Mouse (Mus musculus): ENCODE measurements around the gene Mapk3.
A peak's percentile ranks its signal among the peaks of the same experiment; 100 is the strongest.

Gene Mapk3

DNA sequence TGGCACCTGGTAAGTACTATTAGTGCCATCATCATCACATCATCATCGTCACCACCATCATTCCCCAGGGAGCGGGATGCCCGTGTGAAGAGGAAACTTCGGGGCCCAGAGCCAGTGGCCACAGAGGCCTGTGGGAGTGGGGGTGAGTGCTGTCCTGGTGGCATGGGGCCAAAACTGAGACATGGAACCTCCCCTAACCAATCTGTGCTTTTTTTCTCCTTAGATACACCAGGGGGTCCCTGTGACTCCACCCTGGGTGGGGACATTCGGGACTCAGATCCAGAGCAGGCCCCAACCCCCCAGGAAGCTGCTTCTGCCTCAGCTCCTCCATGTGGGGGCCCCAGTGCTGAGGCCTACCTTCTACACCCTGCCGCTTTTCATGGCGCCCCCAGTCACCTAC is 25.1 kb downstream of the Mapk3 start:
- DNase-seq: peak in 1 of 2 experiments; percentile 23

DNA sequence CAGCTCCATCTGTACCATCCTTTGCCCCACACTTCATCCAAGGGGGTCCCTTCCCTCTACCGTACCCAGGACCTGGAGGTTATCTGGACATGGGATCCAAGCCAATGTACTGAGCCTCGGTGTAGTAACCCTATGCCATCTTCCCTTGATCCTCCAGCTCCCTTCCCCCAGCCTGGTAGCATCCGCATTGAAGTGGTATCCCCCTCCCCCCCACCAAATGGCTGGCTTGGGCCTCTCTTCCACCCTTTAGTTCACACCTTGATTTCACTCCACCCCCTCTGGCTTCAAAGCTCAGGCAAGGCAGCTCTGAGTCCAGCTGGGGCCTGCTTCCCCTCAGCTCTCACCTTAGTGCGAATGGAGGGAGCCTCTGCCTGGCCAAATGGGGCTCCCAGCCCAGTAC is 25.7 kb downstream of the Mapk3 start:
- DNase-seq: no peak

DNA sequence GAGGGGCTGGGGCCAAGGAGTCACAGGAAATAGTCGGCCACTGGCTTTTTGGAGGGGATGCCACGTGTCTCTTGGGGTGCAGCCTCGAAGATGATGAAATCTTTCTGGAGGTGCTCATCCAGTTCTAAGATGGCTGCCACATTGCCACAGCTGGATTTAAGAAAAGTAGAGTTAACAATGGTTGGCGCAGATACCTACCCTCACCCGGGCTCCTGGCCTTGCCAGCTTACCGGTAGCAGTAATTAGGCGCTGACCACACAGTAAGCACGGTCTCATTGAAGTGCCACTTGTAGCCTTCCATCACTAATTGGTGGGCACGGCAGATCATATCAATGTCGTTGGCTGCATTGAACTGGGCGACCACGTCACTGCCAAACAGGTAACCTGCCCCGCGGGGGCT is 26.7 kb downstream of the Mapk3 start:
- no peak for DNase-seq

DNA sequence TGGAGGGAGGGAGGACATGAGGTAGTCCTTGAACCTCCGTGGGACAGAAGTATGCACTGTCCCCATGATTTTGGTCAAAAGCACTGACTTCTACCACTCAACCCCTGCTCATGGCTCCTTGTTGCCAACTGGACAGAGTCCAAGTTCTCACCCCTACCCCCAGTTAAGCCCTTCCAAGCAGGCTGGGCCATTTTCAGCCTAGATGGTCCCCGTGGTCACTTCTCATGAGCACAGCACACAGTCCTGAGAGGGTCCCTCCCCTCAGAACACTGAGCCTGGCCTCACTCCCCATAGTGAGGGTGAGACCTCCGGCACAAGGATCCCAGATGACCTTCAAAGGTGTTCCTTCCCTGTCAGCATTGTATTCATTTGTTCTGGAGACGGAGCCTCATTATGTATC is 29.7 kb downstream of the Mapk3 start:
- no peak for DNase-seq

DNA sequence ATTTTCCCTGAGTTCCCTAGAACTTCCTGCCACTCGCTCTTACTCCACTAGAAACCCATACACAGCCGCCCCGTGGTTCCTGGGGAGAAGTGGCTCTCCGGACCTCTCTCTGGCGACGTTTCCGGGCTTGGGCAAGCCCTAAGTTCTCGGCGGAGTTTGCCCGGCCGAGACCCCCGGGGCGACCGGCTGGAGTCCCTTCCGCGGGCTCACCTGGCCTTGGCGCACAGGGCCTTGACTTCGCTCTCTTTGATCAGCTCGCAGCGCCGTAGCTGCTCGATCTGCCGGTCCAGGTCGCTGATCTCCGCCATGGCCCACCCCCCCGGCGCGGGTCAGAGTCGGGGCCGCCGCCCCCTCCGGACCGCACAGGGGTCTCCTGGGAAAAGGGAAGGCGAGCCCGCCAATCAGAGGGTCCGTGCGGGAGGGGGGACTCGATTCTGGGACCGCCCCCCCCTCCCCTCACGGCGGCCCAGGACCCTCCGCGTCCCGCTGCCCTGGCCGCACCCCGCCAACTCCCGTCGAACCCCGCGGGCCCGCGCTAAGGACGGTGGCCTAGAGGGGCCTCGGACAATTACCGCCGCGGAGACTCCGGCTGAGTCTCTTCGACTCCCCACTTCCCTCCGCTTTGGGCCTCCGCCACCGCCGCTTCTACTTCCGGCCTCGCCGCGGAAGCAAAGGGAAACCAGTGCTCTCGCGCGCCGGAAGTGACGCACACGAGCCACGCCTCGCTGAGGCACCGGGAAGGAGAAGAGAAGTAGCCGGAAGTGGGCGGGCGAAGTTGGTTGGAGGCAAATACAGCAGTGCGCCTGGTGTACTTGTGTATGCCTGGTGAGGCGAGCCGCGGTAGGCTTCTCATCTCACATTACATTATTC is 32.7 kb downstream of the Mapk3 start, which contains the start of gene Ppp4c:
Ppp4c (minus strand) TSS at position 646 of the 870 bp plus-strand sequence.
- peak; percentile 98 to 99 for DNase-seq

DNA sequence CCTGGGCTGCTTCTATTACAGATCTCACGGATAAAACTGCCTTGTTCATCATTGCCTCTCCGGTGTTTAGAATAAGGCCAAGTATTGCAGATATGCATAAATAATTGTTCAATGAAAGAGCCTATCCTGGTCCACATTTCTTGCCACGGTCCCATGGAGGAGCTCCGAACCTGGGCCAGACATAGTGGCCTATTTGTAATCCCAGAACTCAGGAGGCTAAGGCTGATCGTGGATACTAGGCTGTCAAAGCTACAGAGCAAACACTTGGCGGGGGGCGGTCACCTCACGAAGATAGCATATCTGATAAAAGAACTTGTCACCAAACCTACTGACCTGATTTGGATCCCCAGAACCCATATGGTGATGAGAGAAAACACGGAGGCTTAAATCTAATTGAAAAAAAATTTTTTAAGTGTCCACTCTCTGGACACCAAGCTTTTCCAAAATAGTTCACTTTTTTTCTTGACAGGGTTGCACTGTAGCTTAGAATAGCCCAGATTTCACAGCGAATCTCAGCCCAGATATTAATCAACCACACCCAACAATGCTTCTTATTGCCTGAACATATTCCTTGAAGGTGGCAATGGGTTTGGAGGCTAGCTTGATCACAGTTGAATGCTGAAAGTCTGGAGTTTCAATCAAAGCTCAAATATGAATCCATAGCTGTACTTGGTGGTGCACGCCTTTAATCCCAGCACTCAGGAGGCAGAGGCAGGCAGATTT is 33.5 kb downstream of the Mapk3 start:
- DNase-seq: no peak

DNA sequence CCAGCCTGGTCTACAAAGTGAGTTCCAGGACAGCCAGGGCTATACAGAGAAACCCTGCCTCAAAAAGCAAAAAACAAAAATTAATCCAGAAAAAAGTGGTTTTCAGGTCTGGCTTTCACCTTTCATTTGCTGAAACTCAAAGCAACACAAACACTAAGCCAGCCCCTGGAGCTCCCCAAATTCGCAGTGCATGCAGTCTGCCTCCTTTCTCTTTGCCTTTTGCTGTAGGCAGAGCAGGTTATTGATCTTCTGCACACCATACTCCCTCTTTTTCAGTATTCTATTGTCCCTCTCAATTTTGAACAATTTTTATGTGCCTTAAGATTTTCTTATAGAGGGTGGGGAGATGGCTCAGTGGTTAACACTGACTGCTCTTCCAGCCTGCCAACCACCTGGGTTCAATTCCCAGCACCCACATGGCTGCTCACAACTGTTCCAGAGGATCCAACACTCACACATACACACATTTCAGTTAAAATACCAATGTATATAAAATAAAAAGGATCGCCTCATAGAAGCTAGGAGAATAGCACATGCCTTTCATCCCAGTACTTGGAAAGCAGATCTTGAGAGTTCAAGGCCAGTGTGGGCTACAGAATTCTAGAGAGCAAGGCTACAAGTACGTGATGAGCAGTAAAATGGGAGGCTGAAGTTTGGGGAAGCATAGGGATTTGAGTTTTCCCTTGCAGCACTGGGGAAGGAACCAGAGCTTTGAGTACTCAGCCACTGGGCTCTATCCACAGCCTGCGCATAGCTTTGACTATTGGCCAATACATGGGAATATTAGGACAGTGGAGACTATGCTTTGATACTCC is 34.3 kb downstream of the Mapk3 start:
- DNase-seq: no peak

DNA sequence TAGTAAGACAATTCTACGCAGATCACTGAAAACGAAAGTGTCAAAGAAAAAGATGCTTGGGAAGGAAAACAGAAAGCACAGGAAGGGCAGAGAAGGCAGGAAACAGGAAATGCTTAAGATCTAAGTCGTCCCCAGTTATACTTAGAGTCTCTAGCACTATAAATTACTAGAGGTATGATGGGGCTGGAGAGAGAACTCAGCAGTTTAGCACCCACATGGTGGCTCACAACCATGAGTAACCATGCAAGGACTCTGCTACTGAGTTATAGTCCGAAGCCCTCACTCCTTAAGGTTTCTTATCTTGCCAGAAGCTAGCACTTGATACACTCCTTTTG is 34.8 kb downstream of the Mapk3 start:
- DNase-seq: no peak

DNA sequence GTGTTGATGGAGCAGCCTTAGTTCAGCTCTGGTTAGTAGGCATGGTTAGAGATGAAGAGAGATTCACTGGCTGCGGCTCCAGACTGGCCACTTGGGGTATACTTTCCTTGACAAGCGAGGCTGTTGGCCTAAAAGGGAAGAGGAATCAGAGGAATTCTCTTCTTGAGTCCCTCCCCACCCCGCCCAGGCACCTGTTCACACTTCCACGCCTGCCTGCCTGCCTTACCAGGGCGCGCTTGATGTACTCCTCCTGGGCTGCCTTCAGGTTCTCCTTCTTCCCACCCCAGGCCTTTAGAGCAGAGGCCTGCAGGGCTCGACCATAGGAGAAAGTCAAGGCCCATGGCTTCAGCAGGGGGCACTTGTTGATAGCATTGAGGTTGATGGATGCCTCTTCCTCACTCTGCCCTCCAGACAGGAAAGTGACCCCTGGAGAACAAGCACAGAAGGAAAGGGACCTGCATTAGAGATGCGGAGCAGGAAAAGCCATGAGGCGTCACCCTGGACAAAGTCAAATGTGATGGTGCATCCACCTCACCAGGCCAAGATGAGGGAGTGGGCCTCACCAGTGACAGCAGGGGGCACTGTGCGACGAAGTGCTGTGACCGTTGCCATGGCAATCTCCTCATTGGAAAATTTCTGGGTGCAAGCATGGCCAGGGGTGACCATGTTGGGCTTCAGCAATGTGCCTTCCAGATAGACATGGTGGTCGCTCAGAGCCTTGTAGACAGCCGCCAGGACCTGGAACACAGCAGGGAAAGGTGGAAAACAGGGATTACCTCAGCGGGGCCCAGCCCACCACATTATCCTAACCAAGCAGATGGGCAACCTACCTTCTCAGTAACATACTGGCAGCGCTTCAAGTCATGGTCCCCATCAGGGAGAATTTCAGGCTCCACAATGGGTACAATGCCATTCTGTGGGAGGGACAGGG is 36.3 kb downstream of the Mapk3 start:
- DNase-seq: no peak

DNA sequence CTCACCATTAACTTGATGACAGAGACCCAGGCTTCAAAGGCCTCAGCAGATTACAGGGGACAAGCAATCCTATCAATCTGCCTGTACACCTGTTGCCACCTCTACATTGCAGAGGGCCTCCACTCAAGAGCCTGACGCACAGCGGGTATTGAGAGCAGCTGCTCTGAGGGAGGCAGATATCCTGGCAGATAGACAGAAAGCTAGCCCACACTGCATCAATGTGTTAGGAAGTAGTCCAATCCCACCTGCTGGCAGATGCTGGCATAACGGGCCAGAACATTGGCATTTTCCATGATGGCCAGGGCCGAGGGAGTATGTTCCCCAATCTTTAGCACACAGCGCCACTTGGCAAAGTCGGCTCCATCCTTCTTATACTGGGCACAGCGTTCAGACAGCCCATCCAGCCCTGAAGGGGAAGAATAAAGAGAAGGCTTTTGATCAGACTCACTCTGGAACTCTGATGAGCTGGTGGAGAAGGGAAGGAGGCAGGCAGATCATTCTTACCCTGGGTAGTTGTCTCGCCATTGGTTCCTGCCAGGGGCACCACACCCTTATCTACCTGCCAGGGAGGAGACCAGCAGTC is 37.0 kb downstream of the Mapk3 start:
- DNase-seq: no peak

DNA sequence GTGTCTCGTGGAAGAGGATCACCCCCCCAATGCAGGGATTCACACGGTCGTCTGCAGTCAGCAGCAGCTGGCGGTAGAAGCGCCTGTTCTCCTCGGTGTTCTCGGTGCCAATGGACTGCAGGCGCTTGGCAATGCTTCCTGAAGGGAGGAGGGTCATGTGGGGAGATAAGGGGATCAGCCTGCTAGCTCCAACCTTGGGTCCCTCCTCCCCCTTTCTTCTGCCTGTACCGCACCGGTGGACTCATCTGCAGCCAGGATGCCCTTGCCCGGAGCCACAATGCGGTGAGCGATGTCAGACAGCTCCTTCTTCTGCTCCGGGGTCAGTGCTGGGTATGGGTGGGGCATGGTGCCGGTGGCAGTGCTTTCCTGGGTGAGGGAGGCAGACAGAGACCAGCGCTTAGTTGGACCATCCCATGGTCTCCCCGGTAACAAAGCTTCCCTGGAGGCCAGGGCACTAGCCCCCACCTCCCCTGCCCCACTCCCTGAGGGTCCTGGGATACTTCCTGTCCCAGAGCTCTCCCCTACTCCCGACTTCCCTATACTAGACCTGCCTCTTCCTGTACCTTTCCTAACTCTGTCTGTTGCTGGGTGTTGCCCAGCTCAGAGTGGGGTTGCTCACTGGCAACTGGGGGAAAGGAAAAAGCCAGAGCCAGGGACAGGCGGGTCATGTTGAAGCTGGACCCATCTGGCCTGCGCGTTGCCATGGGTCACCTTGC is 38.2 kb downstream of the Mapk3 start, which contains the start of gene Fam57b:
Fam57b (plus strand) TSS at position 258 of the 716 bp plus-strand sequence.
- peak in 1 of 2 experiments; percentile 37 for DNase-seq

DNA sequence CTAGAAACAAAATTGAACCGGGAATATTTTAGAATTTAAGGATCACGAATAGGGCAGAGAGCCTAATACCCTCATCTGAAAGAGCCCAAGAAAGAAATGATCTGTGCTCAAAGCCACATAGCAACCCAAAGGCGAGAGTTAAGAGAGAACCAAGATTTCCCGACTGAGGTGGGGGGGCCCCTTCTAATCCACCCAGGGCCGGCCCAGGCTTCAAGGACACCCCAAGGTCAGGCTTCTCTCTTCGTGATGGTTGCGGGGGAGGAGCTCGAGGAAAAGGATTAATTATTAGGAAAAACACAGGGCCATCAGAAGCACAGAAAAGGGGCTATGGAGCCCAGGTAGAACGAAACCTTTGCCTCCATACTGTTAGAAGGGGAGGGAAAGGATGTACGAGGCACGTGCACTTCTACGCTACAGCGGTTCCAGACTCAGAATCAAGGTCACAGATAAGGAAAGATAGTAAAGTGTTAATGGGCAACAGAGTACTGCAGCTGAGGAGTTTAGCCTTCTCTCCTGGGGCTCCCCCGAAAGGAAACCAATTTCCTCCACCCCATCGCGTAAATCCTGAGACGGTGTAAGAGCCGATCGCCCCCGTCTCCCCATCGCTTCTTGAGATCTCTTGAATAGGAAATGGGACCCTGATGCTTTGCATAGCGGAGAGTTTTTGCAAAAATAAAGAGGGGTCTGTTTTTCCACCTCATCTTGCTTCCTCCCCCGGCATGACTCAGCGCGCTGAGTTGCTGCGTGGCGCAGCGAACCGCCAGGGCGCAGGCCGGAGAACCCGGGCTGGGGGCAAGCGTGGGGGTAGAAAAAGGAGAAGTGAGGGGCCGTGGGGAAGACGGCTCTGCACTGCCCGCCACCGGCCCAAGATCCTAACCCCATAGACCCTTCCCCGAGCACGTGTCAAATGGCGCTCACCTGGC is 39.0 kb downstream of the Mapk3 start:
- no peak for DNase-seq

DNA sequence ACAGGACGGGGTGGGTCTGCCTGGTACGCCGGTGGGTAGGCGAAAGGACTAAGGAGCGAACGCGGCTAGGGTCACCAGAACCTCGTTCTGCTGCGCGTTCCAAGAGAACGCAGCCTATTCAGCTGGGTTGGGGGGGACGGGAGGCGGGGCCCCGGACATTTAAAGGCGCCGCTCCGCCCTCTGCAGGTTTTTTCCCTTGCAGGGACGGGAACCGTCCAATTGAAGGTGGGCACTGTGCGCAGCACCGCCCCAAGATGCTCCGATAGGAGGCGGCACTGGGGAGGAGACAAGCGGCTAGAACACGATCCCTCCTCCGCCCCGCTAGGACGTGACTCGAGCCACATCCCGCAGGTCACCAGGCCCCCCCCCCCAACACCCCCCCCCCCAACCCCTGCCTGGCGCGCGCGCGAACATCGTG is 39.7 kb downstream of the Mapk3 start:
- peak; percentile 98 to 99 for DNase-seq

DNA sequence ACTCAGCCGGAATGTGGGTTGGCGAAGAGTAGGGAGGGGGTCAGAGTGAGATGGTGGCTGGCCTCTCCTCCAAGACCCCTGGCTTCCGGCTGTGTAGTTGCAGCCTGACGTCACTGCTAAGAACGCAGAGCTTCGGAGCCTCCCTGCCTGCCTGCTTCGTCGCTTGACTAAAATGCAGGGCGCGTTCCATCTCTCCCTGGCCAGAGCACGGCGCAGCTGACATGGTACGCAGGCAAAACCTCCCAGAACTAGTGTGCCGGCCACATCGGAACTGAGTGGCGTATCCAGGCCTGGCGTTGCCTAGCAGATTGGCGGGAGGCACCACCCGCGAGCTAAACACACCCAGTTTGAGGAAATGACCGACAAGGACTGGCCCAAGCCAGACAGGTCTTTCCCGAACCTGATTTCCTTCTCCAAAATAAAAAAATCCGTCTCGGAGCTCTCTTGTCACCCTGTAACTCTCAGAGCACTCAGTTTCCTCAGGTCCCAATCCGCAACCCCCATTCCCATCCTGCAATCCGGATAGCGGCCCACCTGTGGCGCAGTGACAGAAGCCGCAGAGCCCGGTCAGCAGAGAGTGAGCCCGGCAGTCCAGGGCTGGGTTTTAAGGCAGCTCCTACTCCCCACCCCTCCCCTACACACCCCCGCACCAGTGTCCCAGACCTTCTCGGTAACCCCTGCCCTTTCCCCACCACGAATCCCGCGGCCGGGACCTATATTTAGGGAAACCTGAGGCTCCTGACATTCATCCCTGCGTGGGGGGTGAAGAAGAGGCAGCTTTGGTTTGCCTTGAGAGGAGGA is 40.3 kb downstream of the Mapk3 start:
- no peak for DNase-seq

DNA sequence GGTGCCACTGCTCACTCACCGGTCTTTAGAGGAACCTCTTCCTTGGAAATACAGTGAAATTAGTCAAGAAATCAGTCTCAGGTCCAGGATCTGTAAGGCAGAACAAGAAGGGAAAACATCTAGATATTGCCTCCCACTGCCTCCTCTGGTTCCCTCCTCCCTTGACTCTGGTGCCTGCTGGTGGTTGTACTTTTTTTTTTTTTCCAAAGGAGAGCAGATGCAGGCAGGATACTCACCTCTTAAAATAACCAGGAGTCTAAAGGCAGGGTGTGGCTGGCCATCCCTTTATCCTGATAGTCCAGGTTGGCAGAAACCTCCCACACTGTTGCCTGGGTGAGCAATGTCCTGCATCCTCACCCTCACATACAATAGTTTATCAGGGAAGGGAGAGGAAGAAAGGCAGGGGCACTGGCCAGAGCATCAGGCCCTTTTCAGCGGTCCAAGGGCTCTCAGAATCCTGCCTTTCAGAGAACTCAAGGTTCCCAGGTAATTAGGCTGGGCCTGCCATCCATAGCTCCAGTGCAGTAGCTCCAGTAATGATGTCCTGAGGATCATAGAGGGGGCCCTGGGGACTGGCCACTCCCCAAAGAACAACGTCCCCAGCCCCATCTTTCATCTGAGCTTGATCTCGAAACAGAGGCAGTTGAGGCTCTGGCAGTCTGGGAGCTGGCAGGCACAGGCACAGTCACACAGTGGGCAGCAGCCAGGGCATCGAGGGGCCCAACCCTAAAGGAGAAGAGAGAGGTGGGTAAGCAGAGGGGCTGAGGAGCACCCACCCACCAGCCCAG is 41.1 kb downstream of the Mapk3 start:
- DNase-seq: no peak

DNA sequence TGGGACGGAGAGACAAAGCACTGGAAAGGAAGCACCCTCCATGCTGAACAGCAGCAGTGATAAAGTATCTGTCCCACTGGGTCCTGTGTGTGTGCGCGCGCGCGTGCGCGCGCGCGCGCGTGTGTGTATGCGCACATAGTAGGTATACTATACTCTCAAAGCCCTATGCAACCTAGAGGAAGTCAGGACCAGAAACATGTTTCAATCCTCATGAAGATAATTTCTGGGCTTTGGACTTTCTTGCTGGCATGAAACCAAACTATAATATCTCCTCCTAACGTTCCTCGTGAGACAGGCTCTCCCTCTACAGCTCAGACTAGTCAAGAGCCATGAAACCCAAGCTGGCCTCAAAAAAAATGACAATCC is 41.6 kb downstream of the Mapk3 start:
- no peak for DNase-seq

DNA sequence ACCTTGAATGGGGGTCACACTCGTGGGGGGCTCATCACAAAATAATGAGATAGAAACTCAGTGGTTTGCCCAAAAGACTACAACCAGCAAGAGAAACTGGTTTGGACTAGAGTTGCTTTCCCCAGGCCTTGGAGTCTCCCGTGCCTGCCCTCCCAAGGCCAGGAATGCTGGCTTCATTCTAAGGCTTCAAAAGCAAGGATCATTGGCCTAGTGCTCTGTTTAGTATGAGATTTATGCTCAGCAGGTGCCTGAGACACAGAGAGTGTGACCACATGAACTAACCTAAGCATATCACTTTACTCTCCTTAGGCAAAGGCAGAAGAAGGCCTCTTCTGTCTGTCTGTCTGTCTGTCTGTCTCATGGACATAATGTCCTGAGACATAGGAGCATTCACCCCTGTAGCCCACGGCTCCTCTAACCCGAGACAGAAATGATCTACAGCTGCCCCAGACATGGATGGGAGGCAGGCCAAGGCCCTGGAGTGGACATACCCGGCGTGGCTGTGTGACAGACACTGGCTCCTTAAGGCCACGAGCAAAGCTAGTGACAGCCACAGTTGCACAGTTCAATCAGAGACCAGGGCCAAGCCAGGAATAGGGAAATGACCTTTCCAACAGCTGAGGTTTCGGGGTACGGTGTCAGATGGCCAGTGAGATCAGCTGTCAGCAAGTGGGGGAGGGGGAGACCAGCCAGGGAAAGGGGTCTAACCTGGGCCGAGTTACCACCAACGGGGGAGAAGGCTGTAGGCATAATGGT is 42.9 kb downstream of the Mapk3 start:
- no peak for DNase-seq

DNA sequence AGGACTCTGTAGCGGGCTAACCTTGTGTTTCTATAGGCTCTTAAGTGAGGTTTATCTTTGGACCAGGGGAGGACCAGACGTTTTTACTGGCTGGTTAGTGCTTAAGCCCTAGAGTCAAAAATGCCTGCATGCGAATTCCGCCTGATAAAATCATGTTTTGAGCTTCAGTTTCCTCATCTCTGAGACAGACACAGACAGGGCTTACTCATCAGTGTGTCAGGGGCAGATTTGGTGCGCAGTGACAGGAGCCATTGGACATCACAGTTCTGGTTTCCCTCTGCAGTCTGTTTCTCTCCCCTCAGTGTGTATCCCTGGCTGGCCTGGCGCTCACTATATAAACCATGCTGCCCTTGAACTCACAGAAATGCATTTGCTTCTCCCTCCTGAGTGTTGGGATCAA is 43.8 kb downstream of the Mapk3 start:
- no peak for DNase-seq

Measured in lung, postnatal 4 days (tissue).